ENCODE assay signal across 17 mouse cellular contexts in genomic region chr6:71236506-71236905, GRCm38 (mm10). TPM values are rescaled to one million over a fixed set of nuclear protein-coding genes. Genes with fewer than 3 reads are reported as not detected.
DNase-seq lines count a peak whose midpoint lies in the region; ATAC-seq and TF ChIP-seq lines count a peak whose summit lies in the region.
"Had no signal": no experiment of that assay in that cellular context is flagged by ENCODE, and none has a peak within 500 bp of the region (broad histone marks: within the 10 kb centered on the region; RNA-seq: fewer than 3 reads in every experiment).

No protein-coding gene starts in this region.

- no peak overlapping the region for H3K4me3 ChIP-seq in intestine, postnatal 0 days (ENCODE audit: low read depth, low read length)
- no peak overlapping the region for H3K4me3 ChIP-seq in liver, postnatal 0 days (ENCODE audit: low read depth, low read length)
- H3K4me3 ChIP-seq in midbrain, embryonic 10.5 days, result no peak overlapping the region
- H3K4me3 ChIP-seq in forebrain, embryonic 12.5 days (replicated peaks), result no peak overlapping the region
- H3K4me3 ChIP-seq: embryonic facial prominence, embryonic 13.5 days; gastrocnemius, adult 2 months; hindbrain, embryonic 13.5 days; limb, embryonic 12.5 days; neural tube, embryonic 13.5 days had no signal

- no peak for TF ChIP-seq CTCF in intestine, postnatal 0 days (IDR thresholded peaks at IDR 0.05; ENCODE audit: low read depth)
- TF ChIP-seq CTCF in liver, postnatal 0 days (IDR thresholded peaks at IDR 0.05; ENCODE audit: low read depth), result no peak

- H3K27me3 ChIP-seq in intestine, postnatal 0 days (replicated peaks; ENCODE audit: control insufficient read depth, insufficient read depth, low read length), result no peaks in the 10 kb centered on the region
- no peaks in the 10 kb centered on the region for H3K27me3 ChIP-seq in liver, postnatal 0 days (ENCODE audit: insufficient read depth, low read length)
- H3K27me3 ChIP-seq in midbrain, embryonic 10.5 days (ENCODE audit: low read depth, poor library complexity, severe bottlenecking), result no peaks in the 10 kb centered on the region
- no peaks in the 10 kb centered on the region for H3K27me3 ChIP-seq in forebrain, embryonic 12.5 days
- H3K27me3 ChIP-seq: embryonic facial prominence, embryonic 13.5 days; hindbrain, embryonic 13.5 days; limb, embryonic 12.5 days; neural tube, embryonic 13.5 days had no signal

- no peaks in the 10 kb centered on the region for H3K36me3 ChIP-seq in intestine, postnatal 0 days (ENCODE audit: control insufficient read depth, insufficient read depth)
- H3K36me3 ChIP-seq in liver, postnatal 0 days (replicated peaks; ENCODE audit: insufficient read depth, low read length), result no peaks in the 10 kb centered on the region
- no peaks in the 10 kb centered on the region for H3K36me3 ChIP-seq in midbrain, embryonic 10.5 days
- H3K36me3 ChIP-seq in forebrain, embryonic 12.5 days (replicated peaks), result no peaks in the 10 kb centered on the region
- H3K36me3 ChIP-seq: embryonic facial prominence, embryonic 13.5 days; hindbrain, embryonic 13.5 days; limb, embryonic 12.5 days; neural tube, embryonic 13.5 days had no signal

- peak overlapping the region; percentile 89 for H3K27ac ChIP-seq in intestine, postnatal 0 days (ENCODE audit: low read depth, low read length)
- peak overlapping the region; percentile 68 for H3K27ac ChIP-seq in liver, postnatal 0 days (ENCODE audit: low read depth)
- no peak overlapping the region for H3K27ac ChIP-seq in midbrain, embryonic 10.5 days (replicated peaks)
- no peak overlapping the region for H3K27ac ChIP-seq in forebrain, embryonic 12.5 days
- H3K27ac ChIP-seq: embryonic facial prominence, embryonic 13.5 days; gastrocnemius, adult 2 months; hindbrain, embryonic 13.5 days; limb, embryonic 12.5 days; neural tube, embryonic 13.5 days had no signal

- peak; percentile 65 to 72 for DNase-seq in kidney, adult 8-10 months
- DNase-seq in kidney, postnatal 10 days, result no peak
- DNase-seq in kidney, postnatal 25 days, result peak; percentile 47 to 86
- DNase-seq in liver, postnatal 0 days, result peak; percentile 32
- no peak for DNase-seq in midbrain, embryonic 10.5 days (ENCODE audit: low spot score)
- DNase-seq: cerebellum, adult 9-11 months; gastrocnemius, adult 2 months; heart, postnatal 10 days; layer of hippocampus, adult 9-11 months; right cerebral cortex, postnatal 14 days had no signal

- peak; percentile 72 for TF ChIP-seq EP300 in liver, postnatal 0 days (IDR thresholded peaks at IDR 0.05; ENCODE audit: low read depth)

- H3K9ac ChIP-seq in intestine, postnatal 0 days (ENCODE audit: low read depth, low read length), result no peak overlapping the region
- no peak overlapping the region for H3K9ac ChIP-seq in liver, postnatal 0 days (replicated peaks)
- no peak overlapping the region for H3K9ac ChIP-seq in forebrain, embryonic 12.5 days
- H3K9ac ChIP-seq: embryonic facial prominence, embryonic 13.5 days; hindbrain, embryonic 13.5 days; limb, embryonic 12.5 days; neural tube, embryonic 13.5 days had no signal

- peak; percentile 91 for ATAC-seq in intestine, postnatal 0 days
- peak; percentile 60 for ATAC-seq in liver, postnatal 0 days
- no peak for ATAC-seq in forebrain, embryonic 12.5 days (ENCODE audit: low FRiP score)

- H3K9me3 ChIP-seq in intestine, postnatal 0 days (ENCODE audit: control insufficient read depth), result no peaks in the 10 kb centered on the region
- no peaks in the 10 kb centered on the region for H3K9me3 ChIP-seq in liver, postnatal 0 days (ENCODE audit: low read length)
- no peaks in the 10 kb centered on the region for H3K9me3 ChIP-seq in midbrain, embryonic 10.5 days (replicated peaks)
- no peaks in the 10 kb centered on the region for H3K9me3 ChIP-seq in forebrain, embryonic 12.5 days
- H3K9me3 ChIP-seq: embryonic facial prominence, embryonic 13.5 days; hindbrain, embryonic 13.5 days; limb, embryonic 12.5 days; neural tube, embryonic 13.5 days had no signal

- 35% methylated on average over 6 of the region's 6 CpGs for WGBS in intestine, postnatal 0 days
- WGBS in liver, postnatal 0 days (ENCODE audit: insufficient replicate concordance), result 61% methylated on average over 6 of the region's 6 CpGs
- WGBS in midbrain, embryonic 10.5 days, result 81% methylated on average over 6 of the region's 6 CpGs
- 90% methylated on average over 5 of the region's 6 CpGs for WGBS in forebrain, embryonic 12.5 days

- H3K4me2 ChIP-seq in intestine, postnatal 0 days (replicated peaks; ENCODE audit: low read depth), result peak overlapping the region; percentile 41
- H3K4me2 ChIP-seq in liver, postnatal 0 days (ENCODE audit: low read depth, low read length), result no peak overlapping the region
- H3K4me2 ChIP-seq in forebrain, embryonic 12.5 days, result no peak overlapping the region
- H3K4me2 ChIP-seq: embryonic facial prominence, embryonic 13.5 days; hindbrain, embryonic 13.5 days; limb, embryonic 12.5 days; midbrain, embryonic 11.5 days; neural tube, embryonic 13.5 days had no signal

- H3K4me1 ChIP-seq in intestine, postnatal 0 days (replicated peaks; ENCODE audit: control insufficient read depth, insufficient read depth, low read length), result 0 out of 2 replicates have a peak, but pooled peaks cover 5% of the 10 kb centered on the region
- peaks cover 7% of the 10 kb centered on the region for H3K4me1 ChIP-seq in liver, postnatal 0 days (ENCODE audit: insufficient read depth)
- H3K4me1 ChIP-seq in midbrain, embryonic 10.5 days, result no peaks in the 10 kb centered on the region
- H3K4me1 ChIP-seq in forebrain, embryonic 12.5 days, result no peaks in the 10 kb centered on the region
- H3K4me1 ChIP-seq: embryonic facial prominence, embryonic 13.5 days; hindbrain, embryonic 13.5 days; limb, embryonic 12.5 days; neural tube, embryonic 13.5 days had no signal

RNA-seq across cellular contexts. Expression of gene Krcc1, which starts 35.0 kb away (rescaled TPM):
- 109 and 111 TPM in 2 replicates for polyA plus RNA-seq in intestine, postnatal 0 days (2015; fragmentation: Nextera tagmentation; extraction: Ambion mirVana)
- 47.0 and 49.2 TPM in 2 replicates for polyA plus RNA-seq in liver, postnatal 0 days (2015; fragmentation: Nextera tagmentation; extraction: Ambion mirVana)
- 32.2 and 34.2 TPM in 2 replicates for polyA plus RNA-seq in midbrain, embryonic 10.5 days (2016; fragmentation: Nextera tagmentation; extraction: Ambion mirVana)
- 27.3 and 27.9 TPM in 2 replicates for polyA plus RNA-seq in forebrain, embryonic 12.5 days (2016; fragmentation: Nextera tagmentation; extraction: Ambion mirVana)

RNA-seq across cellular contexts. Expression of gene Fabp1, which starts 36.9 kb away (rescaled TPM):
- 14,893 and 15,612 TPM in 2 replicates for polyA plus RNA-seq in intestine, postnatal 0 days (2015; fragmentation: Nextera tagmentation; extraction: Ambion mirVana)
- 6,645 and 7,607 TPM in 2 replicates for polyA plus RNA-seq in liver, postnatal 0 days (2015; fragmentation: Nextera tagmentation; extraction: Ambion mirVana)
- polyA plus RNA-seq in midbrain, embryonic 10.5 days (2016; fragmentation: Nextera tagmentation; extraction: Ambion mirVana), result not detected in 2 replicates
- not detected in 2 replicates for polyA plus RNA-seq in forebrain, embryonic 12.5 days (2016; fragmentation: Nextera tagmentation; extraction: Ambion mirVana)
- polyA plus RNA-seq: embryonic facial prominence, embryonic 13.5 days; hindbrain, embryonic 13.5 days; limb, embryonic 12.5 days; midbrain, embryonic 11.5 days had no signal

Comparison
In these comparisons a context has a peak if more than half of its experiments do, and no peak if none do; other contexts are left out.
1. DNase-seq: peak in kidney, adult 8-10 months (2 of 2), kidney, postnatal 25 days (2 of 2) and liver, postnatal 0 days (single experiment); none in kidney, postnatal 10 days (single experiment) and midbrain, embryonic 10.5 days (single experiment).
2. H3K27ac ChIP-seq: peak in intestine, postnatal 0 days (single experiment) and liver, postnatal 0 days (single experiment); none in midbrain, embryonic 10.5 days (single experiment) and forebrain, embryonic 12.5 days (single experiment).
3. RNA of gene Fabp1, which starts 36.9 kb away (polyA plus RNA-seq): 14,893 to 15,612 TPM in intestine, postnatal 0 days and 6,645 to 7,607 TPM in liver, postnatal 0 days; not detected in midbrain, embryonic 10.5 days and not detected in forebrain, embryonic 12.5 days; every median in the first group is over 1,000 times any median in the second.